Mouse (Mus musculus): ENCODE results near the gene Gm10645.
A peak's percentile ranks its signal among the peaks of the same experiment; 100 is the strongest.

The Gm10645 gene

DNA sequence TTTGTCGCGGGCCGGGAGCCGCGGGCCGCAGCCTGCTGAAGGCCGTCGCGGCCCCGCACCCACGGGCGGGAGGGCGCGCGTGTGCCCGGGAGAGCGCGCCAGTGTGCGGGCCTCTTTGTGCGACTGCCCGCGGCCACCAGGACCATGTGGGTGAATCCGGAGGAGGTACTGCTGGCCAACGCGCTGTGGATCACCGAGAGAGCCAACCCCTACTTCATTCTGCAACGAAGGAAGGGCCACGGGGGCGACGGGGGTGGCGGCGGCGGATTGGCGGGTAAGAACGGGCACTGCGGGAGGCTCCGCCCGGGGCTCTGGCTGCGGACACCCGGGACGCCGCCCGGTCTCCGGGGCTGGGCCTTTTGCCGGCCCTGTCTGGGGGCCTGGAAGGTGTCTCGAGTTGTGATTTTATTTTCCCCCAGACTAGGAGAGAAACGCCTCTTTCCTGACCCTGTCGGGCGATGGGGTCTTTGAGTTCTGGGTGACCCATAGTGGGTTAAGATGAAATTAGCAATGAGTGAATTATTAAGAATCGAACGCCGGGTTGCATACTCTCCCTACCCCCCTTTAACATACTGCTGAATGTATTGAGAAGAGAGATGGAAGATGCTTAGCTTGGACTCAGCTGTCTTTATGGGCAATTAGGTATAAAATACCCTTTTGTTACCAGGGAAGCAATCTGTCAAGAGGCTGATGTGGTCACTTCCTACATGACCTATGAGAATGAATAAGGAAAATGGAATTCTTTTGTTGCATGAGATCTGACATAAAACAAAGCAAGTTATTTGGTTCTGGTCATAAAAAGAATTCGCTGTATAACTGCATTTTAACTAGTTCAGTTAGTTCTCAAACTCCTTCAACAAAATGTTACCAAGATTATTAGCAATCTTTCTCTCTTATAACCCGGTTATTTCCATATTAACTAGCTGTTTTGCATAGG is at the start of gene Gm10645:
Gene Gm10645 (minus strand): TSS at position 240 of the 937 bp plus-strand sequence.
- TF ChIP-seq CTCF (conservative IDR thresholded peaks at IDR 0.05; ENCODE audit: low read length) (no peak), NANOG (IDR thresholded peaks at IDR 0.05; ENCODE audit: borderline replicate concordance, low read length) (no peak), POU5F1 (IDR thresholded peaks at IDR 0.05; ENCODE audit: borderline replicate concordance, low read length) (no peak)
- H3K4me3 ChIP-seq (replicated peaks; ENCODE audit: low read length), result peak within 1 kb of the TSS; percentile 89
- H3K27me3 ChIP-seq (ENCODE audit: insufficient read depth, low read length), result peaks cover 4% of the 10 kb centered on the region; the same call in 1 of the 2 replicates
- peaks cover 71% of the 10 kb centered on the region for H3K4me1 ChIP-seq (replicated peaks; ENCODE audit: low read depth, low read length)
- H3K9me3 ChIP-seq (ENCODE audit: low read length), result no peaks in the 10 kb centered on the region
- H3K36me3 ChIP-seq (ENCODE audit: insufficient read depth, low read length), result no peaks in the 10 kb centered on the region

DNA sequence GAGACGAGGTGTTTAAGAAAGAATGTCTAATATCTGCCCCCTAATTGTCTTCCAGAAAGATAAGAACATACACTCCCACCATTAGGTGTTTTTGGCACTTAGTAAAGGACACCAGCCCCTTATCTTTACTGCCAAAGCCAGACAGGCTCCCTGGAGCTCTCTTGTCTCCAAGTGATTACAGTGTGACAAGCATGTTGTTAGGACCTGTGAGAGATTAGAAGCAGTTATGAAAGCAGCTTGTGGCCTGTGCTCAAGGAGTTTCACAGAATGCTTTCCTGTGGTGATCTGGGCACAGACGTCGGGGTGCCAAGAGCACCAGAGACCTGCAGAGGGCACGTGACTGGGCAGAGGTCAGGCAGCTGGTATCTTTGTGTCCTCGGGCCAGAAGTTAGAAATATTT is 49.1 kb upstream of the Gm10645 start:
- Histone ChIP-seq H3K4me3 (replicated peaks; ENCODE audit: low read length) (no peak overlapping the region), H3K36me3 (ENCODE audit: insufficient read depth, low read length) (peaks cover 38% of the 10 kb centered on the region), H3K9me3 (ENCODE audit: low read length) (no peaks in the 10 kb centered on the region), H3K27me3 (ENCODE audit: insufficient read depth, low read length) (no peaks in the 10 kb centered on the region), H3K4me1 (replicated peaks; ENCODE audit: low read depth, low read length) (no peaks in the 10 kb centered on the region)
- TF ChIP-seq POU5F1 (IDR thresholded peaks at IDR 0.05; ENCODE audit: borderline replicate concordance, low read length) (no peak), CTCF (conservative IDR thresholded peaks at IDR 0.05; ENCODE audit: low read length) (no peak), NANOG (IDR thresholded peaks at IDR 0.05; ENCODE audit: borderline replicate concordance, low read length) (no peak)

DNA sequence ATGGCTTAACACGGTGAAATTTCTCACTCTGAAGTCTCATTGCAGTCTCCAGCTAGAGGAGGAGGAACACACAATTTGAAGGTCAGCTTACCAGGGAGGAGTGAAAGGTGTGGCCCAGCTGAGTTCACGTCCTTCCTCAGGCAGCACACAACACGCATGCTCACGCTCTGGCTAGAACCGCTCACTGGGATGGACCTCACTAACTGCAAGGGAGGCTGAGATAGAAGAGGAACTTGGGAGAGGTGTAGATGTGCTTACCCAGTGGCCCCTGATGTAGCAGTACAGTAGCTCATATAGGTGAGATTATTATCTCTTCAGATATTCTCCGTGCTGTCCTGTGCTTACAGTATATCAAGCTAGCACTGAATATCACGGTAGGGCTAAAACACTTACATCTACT is 44.7 kb upstream of the Gm10645 start:
- H3K9me3 ChIP-seq (ENCODE audit: low read length), result no peaks in the 10 kb centered on the region
- no peaks in the 10 kb centered on the region for H3K27me3 ChIP-seq (ENCODE audit: insufficient read depth, low read length)
- peaks cover 40% of the 10 kb centered on the region for H3K36me3 ChIP-seq (ENCODE audit: insufficient read depth, low read length)
- H3K4me3 ChIP-seq (replicated peaks; ENCODE audit: low read length), result no peak overlapping the region
- H3K4me1 ChIP-seq (replicated peaks; ENCODE audit: low read depth, low read length), result 0 out of 2 replicates have a peak, but pooled peaks cover 4% of the 10 kb centered on the region
- TF ChIP-seq POU5F1 (IDR thresholded peaks at IDR 0.05; ENCODE audit: borderline replicate concordance, low read length) (no peak), NANOG (IDR thresholded peaks at IDR 0.05; ENCODE audit: borderline replicate concordance, low read length) (no peak)

DNA sequence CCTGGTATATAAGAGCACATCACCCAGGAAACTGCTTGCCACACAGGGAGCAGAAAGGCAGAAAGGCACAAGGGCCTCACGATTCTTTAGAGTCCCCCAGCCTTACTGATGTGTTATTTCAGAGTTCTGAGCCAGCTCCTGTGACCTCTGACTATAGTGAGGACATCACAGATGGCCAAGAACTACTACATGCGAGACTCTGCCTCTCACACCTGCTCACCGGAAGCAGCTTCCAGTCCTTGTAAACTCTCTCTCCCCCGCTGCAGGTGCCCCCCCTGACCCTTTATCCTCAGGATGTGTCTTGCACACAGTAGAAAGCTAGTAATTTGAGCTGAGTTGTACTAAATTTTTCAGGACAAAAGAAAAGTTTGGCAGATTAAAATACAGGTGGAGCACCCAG is 43.6 kb upstream of the Gm10645 start:
- 0 out of 2 replicates have a peak, but pooled peaks cover 4% of the 10 kb centered on the region for H3K4me1 ChIP-seq (replicated peaks; ENCODE audit: low read depth, low read length)
- no peaks in the 10 kb centered on the region for H3K9me3 ChIP-seq (ENCODE audit: low read length)
- H3K27me3 ChIP-seq (ENCODE audit: insufficient read depth, low read length), result no peaks in the 10 kb centered on the region
- no peak overlapping the region for H3K4me3 ChIP-seq (replicated peaks; ENCODE audit: low read length)
- peaks cover 40% of the 10 kb centered on the region for H3K36me3 ChIP-seq (ENCODE audit: insufficient read depth, low read length)
- TF ChIP-seq POU5F1 (IDR thresholded peaks at IDR 0.05; ENCODE audit: borderline replicate concordance, low read length), result no peak
- no peak for TF ChIP-seq NANOG (IDR thresholded peaks at IDR 0.05; ENCODE audit: borderline replicate concordance, low read length)
- no peak for TF ChIP-seq CTCF (conservative IDR thresholded peaks at IDR 0.05; ENCODE audit: low read length)

DNA sequence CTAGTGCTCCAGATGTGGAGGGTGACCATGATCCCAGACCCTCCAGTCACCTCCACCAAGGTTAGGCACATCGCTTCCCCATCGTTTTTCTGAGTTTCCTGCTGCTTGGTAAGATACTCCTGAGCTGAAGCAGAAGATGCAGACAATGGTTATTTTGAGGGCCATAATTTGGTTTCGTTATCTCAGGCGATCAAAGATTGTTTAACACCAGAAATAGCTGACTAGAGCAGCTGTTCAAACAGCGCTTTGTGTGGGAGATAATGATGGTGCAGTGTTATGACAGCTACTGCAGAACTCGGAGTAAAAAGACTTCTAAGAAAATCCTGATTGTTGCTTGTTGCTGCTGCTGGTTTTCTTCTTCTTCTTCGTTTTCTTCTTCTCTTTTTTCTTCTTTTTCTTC is 39.9 kb upstream of the Gm10645 start:
- Histone ChIP-seq H3K9me3 (ENCODE audit: low read length) (no peaks in the 10 kb centered on the region), H3K4me1 (replicated peaks; ENCODE audit: low read depth, low read length) (0 out of 2 replicates have a peak, but pooled peaks cover 4% of the 10 kb centered on the region), H3K27me3 (ENCODE audit: insufficient read depth, low read length) (no peaks in the 10 kb centered on the region), H3K4me3 (replicated peaks; ENCODE audit: low read length) (no peak overlapping the region), H3K36me3 (ENCODE audit: insufficient read depth, low read length) (peaks cover 11% of the 10 kb centered on the region)
- TF ChIP-seq POU5F1 (IDR thresholded peaks at IDR 0.05; ENCODE audit: borderline replicate concordance, low read length), result no peak
- no peak for TF ChIP-seq CTCF (conservative IDR thresholded peaks at IDR 0.05; ENCODE audit: low read length)
- no peak for TF ChIP-seq NANOG (IDR thresholded peaks at IDR 0.05; ENCODE audit: borderline replicate concordance, low read length)

DNA sequence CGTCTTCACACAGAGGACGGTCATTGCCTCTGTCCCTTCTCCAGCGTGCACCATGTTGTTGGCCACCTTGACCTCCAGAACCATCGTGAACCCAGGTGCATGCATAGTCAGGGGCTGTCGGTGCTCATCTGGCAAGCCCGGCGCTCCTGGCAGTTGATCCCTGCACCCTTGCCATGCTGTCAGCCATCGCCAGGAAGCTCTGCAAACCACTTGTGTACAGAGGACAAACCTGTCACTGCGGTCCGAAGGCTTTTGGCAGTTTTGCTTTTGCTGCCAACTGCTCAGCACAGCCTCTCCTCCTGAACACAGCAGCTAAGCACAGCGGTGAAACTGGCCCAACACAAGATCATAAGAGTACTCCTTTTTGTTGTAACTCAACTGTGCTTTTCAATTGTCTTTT is 37.0 kb upstream of the Gm10645 start:
- TF ChIP-seq NANOG (IDR thresholded peaks at IDR 0.05; ENCODE audit: borderline replicate concordance, low read length) (no peak), CTCF (conservative IDR thresholded peaks at IDR 0.05; ENCODE audit: low read length) (no peak), POU5F1 (IDR thresholded peaks at IDR 0.05; ENCODE audit: borderline replicate concordance, low read length) (no peak)

DNA sequence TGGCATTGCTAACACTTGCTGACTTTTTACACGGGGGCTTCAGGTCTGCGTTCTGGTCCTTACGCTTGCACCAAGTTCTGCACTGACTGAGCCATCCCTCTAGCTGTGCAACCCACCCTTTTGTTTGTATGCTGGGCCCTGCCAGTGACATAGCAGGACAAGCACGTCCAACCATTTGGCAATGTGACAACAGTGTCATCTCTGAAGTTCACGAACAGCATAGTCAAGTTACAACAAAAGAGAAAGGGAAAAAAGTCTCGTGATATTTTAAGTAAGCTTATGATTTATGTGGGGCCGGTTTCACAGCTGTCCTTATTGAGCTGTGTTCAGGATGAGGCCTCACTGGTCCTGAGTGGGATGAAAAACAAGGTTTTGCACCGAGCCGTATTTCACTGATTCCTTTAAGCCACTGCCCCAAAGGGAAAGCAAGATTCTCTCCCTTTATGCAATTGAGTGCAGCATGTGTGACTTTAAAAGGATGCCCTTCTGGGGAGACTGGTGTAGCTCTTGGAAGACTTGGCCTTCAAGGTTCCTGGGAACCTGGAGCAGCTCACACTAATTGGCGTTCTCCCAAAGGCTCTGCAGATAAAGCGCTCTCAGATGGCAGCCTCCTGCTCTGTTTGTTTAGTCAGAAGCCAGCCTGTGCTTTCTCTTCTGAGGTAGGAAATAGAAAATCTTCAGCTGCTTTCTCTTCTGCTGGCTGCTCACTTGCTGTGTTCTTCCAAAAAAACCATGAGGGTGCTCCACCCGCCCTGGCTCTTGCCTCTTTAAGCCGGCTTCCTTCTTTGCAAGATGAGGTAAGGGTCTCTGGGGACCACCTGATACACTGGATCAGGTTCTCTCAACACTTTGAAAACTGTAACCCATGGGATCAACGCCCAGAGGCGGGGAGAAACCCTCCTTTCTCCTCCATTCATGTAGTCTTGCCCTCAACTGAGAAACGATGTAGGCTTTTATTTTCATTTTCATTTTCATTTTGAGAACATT is 34.5 kb upstream of the Gm10645 start:
- H3K27me3 ChIP-seq (ENCODE audit: insufficient read depth, low read length), result no peaks in the 10 kb centered on the region
- no peaks in the 10 kb centered on the region for H3K9me3 ChIP-seq (ENCODE audit: low read length)
- no peaks in the 10 kb centered on the region; the same call in 1 of the 2 replicates for H3K4me1 ChIP-seq (replicated peaks; ENCODE audit: low read depth, low read length)
- no peaks in the 10 kb centered on the region for H3K36me3 ChIP-seq (ENCODE audit: insufficient read depth, low read length)
- H3K4me3 ChIP-seq (replicated peaks; ENCODE audit: low read length), result no peak overlapping the region
- TF ChIP-seq CTCF (conservative IDR thresholded peaks at IDR 0.05; ENCODE audit: low read length) (no peak), POU5F1 (IDR thresholded peaks at IDR 0.05; ENCODE audit: borderline replicate concordance, low read length) (no peak), NANOG (IDR thresholded peaks at IDR 0.05; ENCODE audit: borderline replicate concordance, low read length) (no peak)

More for the DNA sequence above, 37.0 kb upstream of the Gm10645 start:
- H3K27me3 ChIP-seq (ENCODE audit: insufficient read depth, low read length), result no peaks in the 10 kb centered on the region
- H3K4me1 ChIP-seq (replicated peaks; ENCODE audit: low read depth, low read length), result no peaks in the 10 kb centered on the region; the same call in 1 of the 2 replicates
- H3K4me3 ChIP-seq (replicated peaks; ENCODE audit: low read length), result no peak overlapping the region
- no peaks in the 10 kb centered on the region for H3K9me3 ChIP-seq (ENCODE audit: low read length)
- H3K36me3 ChIP-seq (ENCODE audit: insufficient read depth, low read length), result no peaks in the 10 kb centered on the region

DNA sequence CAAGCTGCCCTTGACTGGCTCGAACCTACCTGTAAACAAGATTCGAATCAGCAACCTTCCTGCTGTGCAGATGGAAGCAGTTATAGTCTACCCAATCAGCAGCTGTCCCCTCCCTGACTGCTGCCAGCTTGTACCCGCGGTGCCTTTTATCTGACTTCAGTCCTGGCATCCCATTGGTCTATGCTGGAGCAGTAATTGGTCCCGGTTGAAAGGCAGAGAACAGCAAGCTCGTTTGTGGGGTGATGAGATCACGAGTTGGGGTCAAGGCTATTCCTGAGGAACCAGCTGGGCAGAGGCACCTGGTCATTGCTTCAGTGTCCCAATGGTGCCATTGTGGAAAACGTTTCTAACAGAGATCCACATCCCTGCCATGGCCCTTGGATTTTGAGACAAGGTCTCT is 33.7 kb upstream of the Gm10645 start:
- H3K4me1 ChIP-seq (replicated peaks; ENCODE audit: low read depth, low read length), result no peaks in the 10 kb centered on the region; the same call in 1 of the 2 replicates
- H3K27me3 ChIP-seq (ENCODE audit: insufficient read depth, low read length), result no peaks in the 10 kb centered on the region
- no peaks in the 10 kb centered on the region for H3K36me3 ChIP-seq (ENCODE audit: insufficient read depth, low read length)
- H3K9me3 ChIP-seq (ENCODE audit: low read length), result no peaks in the 10 kb centered on the region
- H3K4me3 ChIP-seq (replicated peaks; ENCODE audit: low read length), result no peak overlapping the region
- TF ChIP-seq CTCF (conservative IDR thresholded peaks at IDR 0.05; ENCODE audit: low read length) (no peak), NANOG (IDR thresholded peaks at IDR 0.05; ENCODE audit: borderline replicate concordance, low read length) (no peak), POU5F1 (IDR thresholded peaks at IDR 0.05; ENCODE audit: borderline replicate concordance, low read length) (no peak)
